Mouse (Mus musculus) neural tube, embryonic 13.5 days (tissue): ENCODE data around the gene Spon1. TPM values are rescaled to one million over a fixed set of nuclear protein-coding genes. Genes with fewer than 3 reads are reported as not detected.
A peak's percentile ranks its signal among the peaks of the same experiment; 100 is the strongest.

ENCODE experiments used
- ATAC-seq: fragments of 200-750 bp; cut with Nextera tagmentation; 2 replicates; pipeline ENCODE4 v1.8.0; 2017; ENCODE audit warnings: low read depth, mild to moderate bottlenecking, moderate TSS enrichment, moderate library complexity
- H3K27ac ChIP-seq: fragments of 300-500 bp; sonication (generic); replicated peaks from 2 replicates; pipeline ENCODE4 v1.5.1; 2015; ENCODE audit warnings: moderate library complexity, mild to moderate bottlenecking, inconsistent platforms
- H3K27me3 ChIP-seq: fragments of 300-500 bp; sonication (generic); 2 replicates; pipeline ENCODE4 v1.6.1; 2015; ENCODE audit warnings: mild to moderate bottlenecking, inconsistent platforms
- H3K36me3 ChIP-seq: fragments of 300-500 bp; sonication (generic); 2 replicates; pipeline ENCODE4 v1.6.1; 2015; ENCODE audit warnings: mild to moderate bottlenecking, inconsistent platforms
- H3K4me1 ChIP-seq: fragments of 300-500 bp; sonication (generic); replicated peaks from 2 replicates; pipeline ENCODE4 v1.6.1; 2015; ENCODE audit warnings: inconsistent platforms
- H3K4me2 ChIP-seq: fragments of 300-500 bp; sonication (generic); 2 replicates; pipeline ENCODE4 v1.6.1; 2015; ENCODE audit warnings: inconsistent platforms, mild to moderate bottlenecking, moderate library complexity
- H3K4me3 ChIP-seq: fragments of 300-500 bp; sonication (generic); 2 replicates; pipeline ENCODE4 v1.5.1; 2015; ENCODE audit warnings: mild to moderate bottlenecking, inconsistent platforms
- H3K9ac ChIP-seq: fragments of 300-500 bp; sonication (generic); 2 replicates; pipeline ENCODE4 v1.6.1; 2015; ENCODE audit warnings: moderate library complexity, mild to moderate bottlenecking, inconsistent platforms
- H3K9me3 ChIP-seq: fragments of 300-500 bp; sonication (generic); 2 replicates; pipeline ENCODE4 v1.6.1; 2016; ENCODE audit warnings: inconsistent platforms
- WGBS: fragments of 180-500 bp; shearing (Covaris S2); methylation state at CpG from one replicate; pipeline ENCODE4 v1.1.7; 2015; 5-methylcytosine and 5-hydroxymethylcytosine counted together
- polyA plus RNA-seq: library from polyadenylated mRNA; unstranded; fragments of >200 nt; fragmentation: Nextera tagmentation; extraction: Ambion mirVana; gene quantifications from 2 replicates; pipeline ENCODE4 v1.2.1, GENCODE M21; 2015

Gene Spon1
- polyA plus RNA-seq, 1 experiment from 2014 or later, result 93.0 TPM

GRCm38 (mm10) chr7:113759212-113759611 is 6.6 kb upstream of the Spon1 start:
- Histone ChIP-seq H3K36me3 (no peaks in the 10 kb centered on the region), H3K27ac (no peak overlapping the region), H3K4me1 (no peaks in the 10 kb centered on the region), H3K9ac (no peak overlapping the region), H3K4me3 (no peak overlapping the region), H3K4me2 (no peak overlapping the region), H3K9me3 (peaks cover 7% of the 10 kb centered on the region; the same call in 1 of the 2 replicates), H3K27me3 (peaks cover 32% of the 10 kb centered on the region)
- WGBS, result 15% methylated on average over 1 of the region's 1 CpGs
- peak; percentile 53; the same call in 1 of the 2 replicates for ATAC-seq

DNA sequence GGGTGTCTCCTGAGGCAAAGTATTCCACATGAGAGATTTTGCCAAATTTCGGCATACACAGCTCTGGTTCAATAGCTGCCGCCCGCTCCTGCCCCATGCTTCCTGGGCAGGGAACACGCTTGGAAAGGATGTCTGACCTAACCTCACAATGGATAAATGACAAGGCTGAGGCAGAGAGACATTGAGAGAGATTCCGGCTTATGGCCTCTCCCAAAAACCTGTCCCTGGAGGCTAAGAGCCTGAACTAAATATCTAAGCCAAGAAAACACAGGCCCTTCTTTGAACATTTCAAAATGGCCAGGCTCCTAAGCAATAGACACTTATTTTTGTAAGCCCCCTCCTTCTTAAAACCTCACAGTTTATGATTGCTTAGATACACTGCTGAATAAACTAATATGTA is 665 bp upstream of the Spon1 start:
- Histone ChIP-seq H3K9ac (no peak overlapping the region), H3K9me3 (peaks cover 7% of the 10 kb centered on the region; the same call in 1 of the 2 replicates), H3K27me3 (peaks cover 63% of the 10 kb centered on the region), H3K4me3 (0 out of 2 replicates have a peak overlapping the region, but pooled peaks have one; percentile 58), H3K36me3 (no peaks in the 10 kb centered on the region), H3K4me2 (peak overlapping the region; percentile 96), H3K4me1 (peaks cover 41% of the 10 kb centered on the region), H3K27ac (no peak overlapping the region)
- ATAC-seq, result no peak
- WGBS, result 85% methylated on average over 5 of the region's 5 CpGs

DNA sequence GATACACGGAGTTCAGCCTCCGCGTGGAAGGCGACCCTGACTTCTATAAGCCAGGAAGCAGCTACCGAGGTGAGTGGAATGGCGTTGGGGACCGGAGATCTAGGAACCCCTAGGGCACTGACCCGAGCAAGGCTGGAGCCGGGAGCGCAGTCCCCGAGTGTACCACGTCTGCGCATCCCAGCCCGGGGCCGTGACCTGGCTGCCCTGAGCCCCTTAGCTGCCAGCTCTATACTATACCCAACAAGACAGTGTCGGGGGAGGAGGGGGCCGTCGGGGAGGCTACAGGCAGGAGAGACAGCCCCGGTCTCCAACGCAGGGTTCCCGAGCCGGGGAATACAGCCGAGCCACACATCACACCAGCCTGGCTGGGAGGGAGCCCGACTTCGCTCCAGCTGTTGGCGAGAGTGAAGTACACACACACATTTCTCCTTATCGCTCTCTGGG is 722 bp downstream of the Spon1 start:
- peak; percentile 65 for ATAC-seq
- Histone ChIP-seq H3K4me3 (peak overlapping the region; percentile 58), H3K9me3 (peaks cover 7% of the 10 kb centered on the region; the same call in 1 of the 2 replicates), H3K27ac (peak overlapping the region; percentile 66; the same call in 1 of the 2 replicates), H3K36me3 (no peaks in the 10 kb centered on the region), H3K4me2 (peak overlapping the region; percentile 96), H3K9ac (peak overlapping the region; percentile 79), H3K4me1 (peaks cover 41% of the 10 kb centered on the region), H3K27me3 (peaks cover 66% of the 10 kb centered on the region)
- under 1% methylated on average over 27 of the region's 27 CpGs for WGBS

DNA sequence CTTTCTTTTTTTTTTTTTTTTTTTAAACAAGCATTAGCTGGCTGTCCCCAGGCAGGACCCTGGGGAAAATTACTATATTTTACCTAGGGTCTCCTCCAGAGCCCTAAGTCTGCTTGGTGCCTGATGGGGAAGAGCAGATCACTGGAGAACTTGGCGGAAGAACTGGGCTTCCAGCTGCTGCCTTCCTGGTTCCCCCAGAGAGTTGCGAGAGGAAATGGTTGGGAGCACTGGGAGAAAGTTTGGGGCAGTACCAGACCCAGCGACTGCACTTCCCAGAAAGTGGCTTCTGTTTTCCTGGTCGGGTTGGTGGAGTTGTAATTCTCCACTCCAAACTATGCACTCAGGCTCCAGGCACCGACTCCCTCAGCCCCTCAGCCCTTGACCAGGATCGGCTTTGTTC is 1.7 kb downstream of the Spon1 start:
- ATAC-seq, result no peak
- 21% methylated on average over 6 of the region's 6 CpGs for WGBS
- Histone ChIP-seq H3K27me3 (peaks cover 71% of the 10 kb centered on the region), H3K36me3 (no peaks in the 10 kb centered on the region), H3K9ac (peak overlapping the region; percentile 79), H3K4me2 (peak overlapping the region; percentile 96), H3K4me3 (peak overlapping the region; percentile 58), H3K9me3 (peaks cover 11% of the 10 kb centered on the region), H3K27ac (peak overlapping the region; percentile 54; the same call in 1 of the 2 replicates), H3K4me1 (peaks cover 41% of the 10 kb centered on the region)

DNA sequence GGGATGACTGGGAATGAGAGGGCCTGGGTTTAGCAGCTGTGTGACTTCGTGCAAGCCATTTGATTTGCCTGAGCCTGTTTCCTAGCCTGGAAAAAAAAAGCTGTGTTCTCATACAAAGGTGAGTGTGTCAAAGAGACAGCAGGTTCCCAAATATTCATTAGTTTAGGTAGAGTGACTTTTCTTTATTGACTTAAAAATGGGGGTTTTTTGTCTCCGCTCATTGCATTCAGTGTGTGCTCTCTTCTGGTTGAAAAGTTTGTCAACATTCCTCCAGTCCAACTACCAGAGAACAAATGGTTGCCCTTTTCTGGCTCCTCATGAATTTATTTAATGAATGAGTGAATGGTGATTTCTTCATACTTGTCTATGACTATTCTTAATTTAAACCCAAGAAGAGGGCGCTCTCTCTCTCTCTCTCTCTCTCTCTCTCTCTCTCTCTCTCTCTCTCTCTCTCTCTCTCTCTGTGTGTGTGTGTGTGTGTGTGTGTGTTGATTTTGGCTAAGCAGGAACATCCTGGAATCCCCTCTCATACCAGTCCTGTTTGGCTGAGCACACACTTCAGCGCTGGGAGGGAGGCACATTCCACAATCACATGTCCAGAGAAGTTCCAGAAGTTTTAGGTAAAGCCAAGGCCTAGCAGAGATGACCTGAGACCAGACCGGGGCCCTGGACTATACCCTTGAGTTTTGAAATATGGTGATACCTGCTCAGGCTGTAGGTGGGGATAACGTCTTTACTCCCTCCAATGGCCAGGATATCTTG is 2.6 kb downstream of the Spon1 start:
- Histone ChIP-seq H3K4me1 (peaks cover 43% of the 10 kb centered on the region), H3K4me2 (peak overlapping the region; percentile 96), H3K27ac (peak overlapping the region; percentile 54), H3K27me3 (peaks cover 71% of the 10 kb centered on the region), H3K4me3 (peak overlapping the region; percentile 58), H3K9ac (peak overlapping the region; percentile 79; the same call in 1 of the 2 replicates), H3K36me3 (no peaks in the 10 kb centered on the region), H3K9me3 (peaks cover 5% of the 10 kb centered on the region; the same call in 1 of the 2 replicates)
- ATAC-seq, result no peak
- WGBS, result 56% methylated on average over 6 of the region's 6 CpGs

DNA sequence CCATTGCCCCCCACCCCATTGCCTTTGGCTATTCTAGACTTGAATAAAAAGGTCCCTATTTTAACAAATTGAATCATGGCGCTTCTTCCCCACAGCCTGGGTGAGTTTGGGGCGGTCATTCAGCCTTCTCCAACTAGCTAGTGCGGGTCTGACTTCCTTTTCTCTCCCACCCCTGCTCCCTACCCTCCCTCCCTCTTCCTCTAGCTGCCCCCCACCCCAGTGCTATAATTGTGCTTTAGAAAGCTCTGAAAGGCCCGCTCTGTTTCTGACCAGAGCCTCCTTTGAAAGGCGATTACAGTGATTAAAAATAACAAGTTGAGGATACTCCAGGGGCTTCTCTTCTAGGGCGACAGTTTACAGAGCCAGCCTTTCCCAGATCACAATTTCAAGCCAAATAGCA is 3.5 kb downstream of the Spon1 start:
- 6% methylated on average over 6 of the region's 6 CpGs for WGBS
- H3K4me3 ChIP-seq, result peak overlapping the region; percentile 6; the same call in 1 of the 2 replicates
- peaks cover 52% of the 10 kb centered on the region for H3K4me1 ChIP-seq
- peaks cover 4% of the 10 kb centered on the region; the same call in 1 of the 2 replicates for H3K9me3 ChIP-seq
- no peak for ATAC-seq
- H3K27me3 ChIP-seq, result peaks cover 72% of the 10 kb centered on the region
- H3K9ac ChIP-seq, result peak overlapping the region; percentile 45
- H3K27ac ChIP-seq, result peak overlapping the region; percentile 53
- no peaks in the 10 kb centered on the region for H3K36me3 ChIP-seq
- H3K4me2 ChIP-seq, result peak overlapping the region; percentile 96

DNA sequence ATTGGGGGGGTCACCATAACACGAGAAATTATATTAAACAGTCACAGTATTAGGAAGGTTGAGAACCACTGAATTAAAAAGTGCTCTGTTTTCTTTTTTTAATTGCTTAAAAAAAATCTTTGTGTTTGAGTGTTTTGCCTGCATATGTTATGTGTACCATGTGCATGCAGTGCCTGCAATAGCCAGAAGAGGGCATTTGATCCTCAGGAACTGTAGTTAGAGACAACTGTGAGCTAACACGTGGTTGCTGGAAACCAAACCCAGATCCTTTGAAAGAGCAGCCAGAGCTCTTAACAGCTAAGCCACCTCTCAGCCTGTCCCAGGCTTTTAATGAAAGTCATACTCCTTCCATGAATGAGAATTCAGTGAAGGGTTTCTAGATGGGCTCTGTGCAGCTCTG is 6.3 kb downstream of the Spon1 start:
- Histone ChIP-seq H3K36me3 (no peaks in the 10 kb centered on the region), H3K27me3 (peaks cover 46% of the 10 kb centered on the region), H3K4me2 (no peak overlapping the region), H3K9ac (no peak overlapping the region), H3K4me1 (peaks cover 34% of the 10 kb centered on the region), H3K27ac (no peak overlapping the region), H3K9me3 (peaks cover 4% of the 10 kb centered on the region; the same call in 1 of the 2 replicates), H3K4me3 (no peak overlapping the region)
- ATAC-seq, result no peak
- 86% methylated on average over 2 of the region's 2 CpGs for WGBS

DNA sequence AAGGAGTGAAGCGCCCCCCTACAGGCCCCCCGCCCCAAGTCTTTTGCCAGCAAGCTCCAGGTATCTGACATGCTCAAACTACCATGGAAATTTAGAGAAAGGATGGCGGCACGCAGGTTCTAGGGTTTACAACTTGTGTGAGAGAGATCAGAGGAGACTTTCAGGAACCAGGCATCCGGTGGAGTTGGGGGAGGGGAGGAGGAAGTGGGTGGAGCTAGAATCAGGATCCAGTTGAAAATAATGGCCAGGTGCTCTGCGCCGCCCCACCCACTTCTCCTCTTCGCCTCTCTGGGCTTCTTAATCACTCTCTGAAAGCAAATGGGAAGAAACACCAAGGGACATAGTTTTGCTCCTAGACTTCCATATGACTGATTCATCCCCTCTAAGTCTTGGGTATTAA is 7.6 kb downstream of the Spon1 start:
- Histone ChIP-seq H3K36me3 (no peaks in the 10 kb centered on the region), H3K9ac (no peak overlapping the region), H3K27ac (no peak overlapping the region), H3K4me2 (no peak overlapping the region), H3K4me1 (peaks cover 34% of the 10 kb centered on the region), H3K27me3 (peaks cover 33% of the 10 kb centered on the region), H3K9me3 (peaks cover 4% of the 10 kb centered on the region; the same call in 1 of the 2 replicates), H3K4me3 (no peak overlapping the region)
- no peak for ATAC-seq
- 59% methylated on average over 8 of the region's 8 CpGs for WGBS

DNA sequence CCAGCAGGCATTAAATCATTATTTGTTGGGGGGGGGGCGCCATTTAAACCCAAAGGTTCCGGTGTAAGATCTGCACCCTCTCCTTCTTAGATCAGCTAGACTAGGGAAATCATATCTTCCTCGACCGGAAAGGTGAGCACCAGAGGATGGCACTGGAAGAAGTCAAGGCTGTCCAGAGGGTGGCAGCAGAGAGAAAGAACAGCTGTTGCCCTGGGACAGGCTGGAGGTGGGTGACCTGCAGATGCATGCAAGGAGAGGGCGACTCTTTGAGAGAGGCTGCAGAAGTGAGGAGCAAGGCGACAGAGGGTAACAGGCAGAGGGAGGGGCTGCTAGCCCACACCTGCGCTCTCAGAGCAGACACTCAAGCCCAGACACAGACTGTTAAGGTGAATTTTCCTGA is 8.2 kb downstream of the Spon1 start:
- no peak overlapping the region for H3K9ac ChIP-seq
- peaks cover 4% of the 10 kb centered on the region; the same call in 1 of the 2 replicates for H3K9me3 ChIP-seq
- peaks cover 29% of the 10 kb centered on the region for H3K27me3 ChIP-seq
- H3K4me1 ChIP-seq, result peaks cover 29% of the 10 kb centered on the region
- H3K36me3 ChIP-seq, result no peaks in the 10 kb centered on the region
- peak; percentile 57 for ATAC-seq
- WGBS, result 16% methylated on average over 7 of the region's 7 CpGs
- H3K27ac ChIP-seq, result no peak overlapping the region
- no peak overlapping the region for H3K4me2 ChIP-seq
- no peak overlapping the region for H3K4me3 ChIP-seq

DNA sequence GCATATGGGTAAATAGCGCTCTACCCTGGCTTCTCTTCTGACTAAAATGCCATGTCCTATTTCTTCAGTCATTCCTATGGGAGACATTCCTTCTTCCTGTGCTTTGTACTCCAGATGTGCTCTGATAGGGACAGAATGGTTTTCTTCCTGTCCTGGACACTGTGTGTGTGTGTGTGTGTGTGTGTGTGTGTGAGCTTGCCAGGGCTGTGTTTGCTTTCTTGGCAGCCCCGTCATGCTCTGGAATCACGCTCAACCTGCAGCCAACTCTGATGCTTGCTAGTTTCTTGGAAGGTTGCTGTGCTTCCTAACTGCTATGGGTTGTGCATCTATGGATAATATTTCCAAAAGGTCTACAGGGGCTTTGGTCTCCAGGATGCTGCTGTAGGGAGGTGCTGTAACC is 9.1 kb downstream of the Spon1 start:
- no peaks in the 10 kb centered on the region for H3K36me3 ChIP-seq
- H3K9ac ChIP-seq, result no peak overlapping the region
- H3K27ac ChIP-seq, result no peak overlapping the region
- 71% methylated on average over 3 of the region's 3 CpGs for WGBS
- peaks cover 26% of the 10 kb centered on the region for H3K27me3 ChIP-seq
- no peak for ATAC-seq
- peaks cover 20% of the 10 kb centered on the region for H3K4me1 ChIP-seq
- H3K9me3 ChIP-seq, result peaks cover 4% of the 10 kb centered on the region; the same call in 1 of the 2 replicates
- no peak overlapping the region for H3K4me2 ChIP-seq
- no peak overlapping the region for H3K4me3 ChIP-seq

DNA sequence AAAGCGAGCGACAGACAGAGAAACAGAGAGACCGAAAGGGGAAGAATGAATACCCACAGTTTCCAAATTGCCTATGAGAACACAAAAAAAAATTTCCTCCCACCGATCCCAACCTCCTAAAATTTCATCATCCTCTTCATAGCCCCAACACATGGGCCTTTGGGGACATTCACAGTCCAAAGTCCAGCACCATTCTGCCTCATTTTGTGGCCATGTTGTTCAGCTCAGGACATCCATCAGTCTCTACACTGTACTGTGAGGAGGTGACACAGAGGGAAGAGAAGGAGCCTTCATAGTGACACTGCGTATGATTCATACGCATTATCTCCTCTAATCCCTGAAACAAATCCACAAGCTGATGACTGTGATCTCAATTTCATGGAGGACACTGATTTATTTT is 12.7 kb downstream of the Spon1 start:
- 83% methylated on average over 6 of the region's 6 CpGs for WGBS
- no peaks in the 10 kb centered on the region; the same call in 1 of the 2 replicates for H3K27me3 ChIP-seq
- H3K4me3 ChIP-seq, result no peak overlapping the region
- H3K4me1 ChIP-seq, result peaks cover 23% of the 10 kb centered on the region
- H3K27ac ChIP-seq, result no peak overlapping the region
- no peak for ATAC-seq
- no peaks in the 10 kb centered on the region for H3K36me3 ChIP-seq
- H3K9me3 ChIP-seq, result no peaks in the 10 kb centered on the region
- no peak overlapping the region for H3K4me2 ChIP-seq
- no peak overlapping the region for H3K9ac ChIP-seq

- no peaks in the 10 kb centered on the region for H3K27me3 ChIP-seq
- no peak overlapping the region for H3K27ac ChIP-seq
- WGBS, result 89% methylated on average over 5 of the region's 5 CpGs
- no peaks in the 10 kb centered on the region for H3K9me3 ChIP-seq
- H3K4me1 ChIP-seq, result peaks cover 13% of the 10 kb centered on the region
- H3K4me3 ChIP-seq, result no peak overlapping the region
- no peaks in the 10 kb centered on the region for H3K36me3 ChIP-seq
- H3K9ac ChIP-seq, result no peak overlapping the region
- ATAC-seq, result no peak
- no peak overlapping the region for H3K4me2 ChIP-seq
Observed at GRCm38 (mm10) chr7:113780286-113780685, 14.5 kb downstream of the Spon1 start.
